Mouse (Mus musculus) megakaryocyte, embryonic 14.5 days (primary cell): ENCODE results near the gene Insl6. TPM values are rescaled to one million over a fixed set of nuclear protein-coding genes. Genes with fewer than 3 reads are reported as not detected.

Experiments used
- H3K27me3 ChIP-seq: replicated peaks from 2 replicates; pipeline ENCODE3; 2012; ENCODE audit warnings: inconsistent platforms
- H3K36me3 ChIP-seq: replicated peaks from 2 replicates; pipeline ENCODE3; 2012; ENCODE audit warnings: low read length, inconsistent platforms, mixed read lengths
- H3K4me1 ChIP-seq: 2 replicates; pipeline ENCODE4 v1.6.1; 2012; ENCODE audit warnings: inconsistent platforms
- H3K4me3 ChIP-seq: replicated peaks from 2 replicates; pipeline ENCODE3; 2012; ENCODE audit warnings: moderate library complexity, mild to moderate bottlenecking, inconsistent platforms
- H3K9me3 ChIP-seq: 2 replicates; pipeline ENCODE4 v1.6.1; 2012; ENCODE audit warnings: inconsistent platforms
- FLI1 ChIP-seq: IDR thresholded peaks from 2 replicates; pipeline ENCODE4 v1.6.1; 2012; ENCODE audit warnings: low read length, inconsistent platforms, mixed read lengths
- GATA1 ChIP-seq: IDR thresholded peaks from 3 replicates; pipeline ENCODE4 v1.6.1; 2012; ENCODE audit warnings: mixed read lengths, low read length, inconsistent platforms, borderline replicate concordance
- polyA plus RNA-seq: library from polyadenylated mRNA; stranded (reverse); fragments of >175 nt; gene quantifications from 2 replicates; pipeline ENCODE4 v1.2.3, GENCODE M21; 2012; ENCODE audit warnings: low replicate concordance; ENCODE audit not compliant: insufficient read depth

The Insl6 gene
- polyA plus RNA-seq, 1 experiment: 0.97 TPM

GRCm38 (mm10) chr19:29368041-29368440 lies 42.9 kb upstream of the Insl6 start:
- peaks cover 21% of the 10 kb centered on the region for H3K36me3 ChIP-seq
- H3K9me3 ChIP-seq: no peaks in the 10 kb centered on the region
- no peaks in the 10 kb centered on the region for H3K27me3 ChIP-seq
- TF ChIP-seq GATA1 (no peak), FLI1 (no peak)
- peak overlapping the region; percentile 95 for H3K4me3 ChIP-seq
- peaks cover 70% of the 10 kb centered on the region for H3K4me1 ChIP-seq

- Histone ChIP-seq H3K4me3 (peak within 1 kb of the TSS; percentile 95), H3K9me3 (no peaks in the 10 kb centered on the region), H3K27me3 (no peaks in the 10 kb centered on the region), H3K36me3 (peaks cover 21% of the 10 kb centered on the region), H3K4me1 (peaks cover 69% of the 10 kb centered on the region)
- TF ChIP-seq GATA1 (peak; percentile 41; the same call in 1 of the 3 replicates), FLI1 (no peak)
These were observed 41.9 kb upstream of the Insl6 start, which contains the start of the genes Plgrkt and Cd274 for GRCm38 (mm10) chr19:29366969-29367622. Plgrkt (minus strand) TSS chr19:29367390. Cd274 (plus strand) TSS chr19:29367455.

- Histone ChIP-seq H3K4me1 (peaks cover 72% of the 10 kb centered on the region), H3K27me3 (no peaks in the 10 kb centered on the region), H3K9me3 (no peaks in the 10 kb centered on the region), H3K4me3 (peak overlapping the region; percentile 95), H3K36me3 (peaks cover 21% of the 10 kb centered on the region)
- no peak for TF ChIP-seq FLI1
- TF ChIP-seq GATA1: no peak
These were observed 41.2 kb upstream of the Insl6 start for GRCm38 (mm10) chr19:29366226-29366968.

- H3K27me3 ChIP-seq: no peaks in the 10 kb centered on the region
- TF ChIP-seq FLI1 (no peak), GATA1 (no peak)
- peaks cover 31% of the 10 kb centered on the region for H3K36me3 ChIP-seq
- H3K4me3 ChIP-seq: no peak overlapping the region
- H3K4me1 ChIP-seq: peaks cover 72% of the 10 kb centered on the region
- H3K9me3 ChIP-seq: no peaks in the 10 kb centered on the region
These were observed 39.9 kb upstream of the Insl6 start for GRCm38 (mm10) chr19:29365105-29365504.

- TF ChIP-seq FLI1 (no peak), GATA1 (no peak)
- peaks cover 66% of the 10 kb centered on the region for H3K4me1 ChIP-seq
- H3K4me3 ChIP-seq: no peak overlapping the region
- H3K36me3 ChIP-seq: peaks cover 39% of the 10 kb centered on the region
- H3K27me3 ChIP-seq: no peaks in the 10 kb centered on the region
- H3K9me3 ChIP-seq: no peaks in the 10 kb centered on the region
These were observed 38.9 kb upstream of the Insl6 start for GRCm38 (mm10) chr19:29364076-29364475.

- no peaks in the 10 kb centered on the region for H3K27me3 ChIP-seq
- peaks cover 61% of the 10 kb centered on the region for H3K4me1 ChIP-seq
- H3K36me3 ChIP-seq: peaks cover 44% of the 10 kb centered on the region
- no peaks in the 10 kb centered on the region for H3K9me3 ChIP-seq
- TF ChIP-seq GATA1 (no peak), FLI1 (no peak)
- H3K4me3 ChIP-seq: no peak overlapping the region
These were observed 38.4 kb upstream of the Insl6 start for GRCm38 (mm10) chr19:29363557-29363956.

- TF ChIP-seq FLI1 (no peak), GATA1 (no peak)
- Histone ChIP-seq H3K4me1 (peaks cover 49% of the 10 kb centered on the region), H3K4me3 (peak overlapping the region; percentile 93), H3K36me3 (peaks cover 55% of the 10 kb centered on the region), H3K27me3 (no peaks in the 10 kb centered on the region), H3K9me3 (no peaks in the 10 kb centered on the region)
These were observed 37.2 kb upstream of the Insl6 start for GRCm38 (mm10) chr19:29362173-29362930.

GRCm38 (mm10) chr19:29361468-29362130 lies 36.4 kb upstream of the Insl6 start:
- no peak for TF ChIP-seq GATA1
- no peak for TF ChIP-seq FLI1
- H3K4me1 ChIP-seq: peaks cover 48% of the 10 kb centered on the region

GRCm38 (mm10) chr19:29360251-29360650 lies 35.1 kb upstream of the Insl6 start:
- Histone ChIP-seq H3K9me3 (no peaks in the 10 kb centered on the region), H3K4me1 (peaks cover 47% of the 10 kb centered on the region), H3K4me3 (peak overlapping the region; percentile 42), H3K27me3 (no peaks in the 10 kb centered on the region), H3K36me3 (peaks cover 69% of the 10 kb centered on the region)
- TF ChIP-seq FLI1: no peak
- TF ChIP-seq GATA1: no peak

More at GRCm38 (mm10) chr19:29361468-29362130, 36.4 kb upstream of the Insl6 start:
- peaks cover 62% of the 10 kb centered on the region for H3K36me3 ChIP-seq
- H3K9me3 ChIP-seq: no peaks in the 10 kb centered on the region
- H3K4me3 ChIP-seq: peak overlapping the region; percentile 93
- no peaks in the 10 kb centered on the region for H3K27me3 ChIP-seq
